Mouse (Mus musculus) testis, adult 2 months (tissue): ENCODE results near the gene St7l. TPM values are rescaled to one million over a fixed set of nuclear protein-coding genes. Genes with fewer than 3 reads are reported as not detected.
"Not testable (repeated sequence)": the region's sequence is repeated elsewhere in the genome, so short reads cannot be mapped to it uniquely, and the experiment has no call there.

Source experiments
- H3K27ac ChIP-seq: fragments of 200-500 bp; 2 replicates; pipeline ENCODE4 v1.5.1; 2012; ENCODE audit warnings: low read depth, low read length; ENCODE audit not compliant: control insufficient read depth, insufficient read depth
- H3K27me3 ChIP-seq: fragments of 200-500 bp; 2 replicates; pipeline ENCODE4 v1.6.1; 2012; ENCODE audit warnings: mild to moderate bottlenecking, low read length, moderate library complexity; ENCODE audit not compliant: control insufficient read depth, insufficient read depth
- H3K36me3 ChIP-seq: fragments of 200-500 bp; 2 replicates; pipeline ENCODE4 v1.6.1; 2012; ENCODE audit warnings: mild to moderate bottlenecking, low read length; ENCODE audit not compliant: control insufficient read depth, insufficient read depth
- H3K4me1 ChIP-seq: fragments of 200-500 bp; 2 replicates; pipeline ENCODE4 v1.6.1; 2012; ENCODE audit warnings: low read length; ENCODE audit not compliant: control insufficient read depth, insufficient read depth
- H3K4me3 ChIP-seq: fragments of 200-500 bp; 2 replicates; pipeline ENCODE4 v1.5.1; 2012; ENCODE audit warnings: low read depth, mild to moderate bottlenecking, low read length, moderate library complexity, mixed read lengths; ENCODE audit not compliant: control insufficient read depth
- CTCF ChIP-seq: fragments of 200-500 bp; IDR thresholded peaks from 2 replicates; pipeline ENCODE4 v1.5.1; 2012; ENCODE audit warnings: low read depth, mild to moderate bottlenecking, inconsistent platforms, low read length, moderate library complexity; ENCODE audit not compliant: control insufficient read depth, insufficient read depth, insufficient replicate concordance
- POLR2A ChIP-seq: fragments of 200-500 bp; IDR thresholded peaks from 2 replicates; pipeline ENCODE4 v1.6.1; 2012; ENCODE audit warnings: low read depth, mild to moderate bottlenecking, inconsistent platforms, low read length, moderate library complexity; ENCODE audit not compliant: control insufficient read depth
- polyA plus RNA-seq: library from polyadenylated mRNA; depleted of rRNA; stranded (reverse); fragments of >200 nt; gene quantifications from 2 replicates; pipeline ENCODE4 v1.2.3, GENCODE M21; 2012

The St7l gene
- polyA plus RNA-seq, 1 experiment, result 16.4 TPM

- no peak for TF ChIP-seq CTCF
- TF ChIP-seq POLR2A, result no peak
- H3K36me3 ChIP-seq, result no peaks in the 10 kb centered on the region
- H3K27ac ChIP-seq, result no peak overlapping the region
- no peak overlapping the region for H3K4me3 ChIP-seq
- no peaks in the 10 kb centered on the region for H3K27me3 ChIP-seq
- H3K4me1 ChIP-seq, result no peaks in the 10 kb centered on the region
Measured at GRCm38 (mm10) chr3:104858560-104858959, 5.2 kb upstream of the St7l start.

- H3K27me3 ChIP-seq, result no peaks in the 10 kb centered on the region
- peak overlapping the region; percentile 99 for H3K4me3 ChIP-seq
- H3K4me1 ChIP-seq, result peaks cover 3% of the 10 kb centered on the region
- peak overlapping the region; percentile 97 for H3K27ac ChIP-seq
- peak; percentile 72 for TF ChIP-seq POLR2A
- TF ChIP-seq CTCF, result no peak
- no peaks in the 10 kb centered on the region for H3K36me3 ChIP-seq
Measured at GRCm38 (mm10) chr3:104864651-104865340, 991 bp downstream of the St7l start.

GRCm38 (mm10) chr3:104865341-104865788 is 1.6 kb downstream of the St7l start:
- peaks cover 3% of the 10 kb centered on the region for H3K4me1 ChIP-seq
- TF ChIP-seq POLR2A (no peak), CTCF (no peak)
- no peaks in the 10 kb centered on the region for H3K27me3 ChIP-seq
- H3K36me3 ChIP-seq, result no peaks in the 10 kb centered on the region
- H3K27ac ChIP-seq, result peak overlapping the region; percentile 97
- H3K4me3 ChIP-seq, result peak overlapping the region; percentile 99

GRCm38 (mm10) chr3:104866674-104867073 is 2.9 kb downstream of the St7l start:
- not testable (repeated sequence) for H3K4me3 ChIP-seq, H3K27ac ChIP-seq, H3K27me3 ChIP-seq, H3K4me1 ChIP-seq, H3K36me3 ChIP-seq

GRCm38 (mm10) chr3:104869611-104870010 is 5.8 kb downstream of the St7l start:
- Histone ChIP-seq H3K4me3 (no peak overlapping the region), H3K4me1 (peaks cover 3% of the 10 kb centered on the region), H3K36me3 (peaks cover 1% of the 10 kb centered on the region; the same call in 1 of the 2 replicates), H3K27ac (no peak overlapping the region), H3K27me3 (no peaks in the 10 kb centered on the region)
- no peak for TF ChIP-seq POLR2A
- no peak for TF ChIP-seq CTCF

- Histone ChIP-seq H3K27ac (no peak overlapping the region), H3K4me3 (no peak overlapping the region), H3K36me3 (no peaks in the 10 kb centered on the region; the same call in 1 of the 2 replicates), H3K27me3 (no peaks in the 10 kb centered on the region), H3K4me1 (no peaks in the 10 kb centered on the region)
- TF ChIP-seq CTCF (no peak), POLR2A (no peak)
Measured at GRCm38 (mm10) chr3:104888585-104888984, 24.8 kb downstream of the St7l start.

GRCm38 (mm10) chr3:104896141-104896540 is 32.3 kb downstream of the St7l start:
- no peaks in the 10 kb centered on the region; the same call in none of the 2 replicates for H3K36me3 ChIP-seq
- H3K27me3 ChIP-seq, result no peaks in the 10 kb centered on the region
- H3K4me3 ChIP-seq, result no peak overlapping the region
- no peak for TF ChIP-seq POLR2A
- TF ChIP-seq CTCF, result no peak
- no peak overlapping the region for H3K27ac ChIP-seq
- H3K4me1 ChIP-seq, result no peaks in the 10 kb centered on the region
